Mouse (Mus musculus) megakaryocyte, embryonic 14.5 days (primary cell): Measurements from ENCODE around the gene Abca4.

ENCODE experiments used
- FLI1 ChIP-seq: IDR thresholded peaks from 2 replicates; pipeline ENCODE4 v1.6.1; 2012; ENCODE audit warnings: low read length, inconsistent platforms, mixed read lengths
- GATA1 ChIP-seq: IDR thresholded peaks from 3 replicates; pipeline ENCODE4 v1.6.1; 2012; ENCODE audit warnings: mixed read lengths, low read length, inconsistent platforms, borderline replicate concordance

GRCm38 (mm10) chr3:122049158-122049557 is 4.9 kb downstream of the Abca4 start:
- TF ChIP-seq GATA1 (no peak), FLI1 (no peak)
